Mouse (Mus musculus) G1E (cell line): ENCODE measurements at regions not wholly inside any gene's neighbourhood (a gene's known extent, or its start where the extent isn't known, plus 50 kb on each side); places are given as distances from the start of the nearest gene placed in this dataset.
A peak's percentile ranks its signal among the peaks of the same experiment; 100 is the strongest.

ENCODE experiments used
- ATAC-seq: 2 replicates; pipeline ENCODE4 v1.8.0; 2016; ENCODE audit warnings: mild to moderate bottlenecking; ENCODE audit not compliant: insufficient number of reproducible peaks, poor library complexity, low FRiP score, severe bottlenecking; ENCODE audit errors: extremely low read depth
- DNase-seq: peaks from one replicate; pipeline ENCODE4 v3.0.0; 2012; ENCODE audit warnings: low spot score
- H3K27me3 ChIP-seq: 2 replicates; pipeline ENCODE4 v1.6.1; 2012; ENCODE audit warnings: mild to moderate bottlenecking, low read length, inconsistent platforms; ENCODE audit not compliant: insufficient read depth
- H3K36me3 ChIP-seq: replicated peaks from 2 replicates; pipeline ENCODE3; 2012; ENCODE audit warnings: mild to moderate bottlenecking, inconsistent platforms
- H3K4me1 ChIP-seq: 2 replicates; pipeline ENCODE4 v1.6.1; 2012; ENCODE audit warnings: low read depth, low read length, inconsistent platforms, mixed read lengths; ENCODE audit not compliant: insufficient read depth
- H3K4me3 ChIP-seq: 2 replicates; pipeline ENCODE4 v1.5.1; 2012; ENCODE audit warnings: low read depth, mild to moderate bottlenecking, inconsistent platforms, low read length, moderate library complexity, mixed read lengths
- H3K9me3 ChIP-seq: replicated peaks from 2 replicates; pipeline ENCODE4 v1.6.1; 2012; ENCODE audit warnings: inconsistent platforms
- CTCF ChIP-seq: IDR thresholded peaks from 2 replicates; pipeline ENCODE4 v1.5.1; 2012; ENCODE audit warnings: low read depth, low read length, inconsistent platforms, mixed read lengths
- GATA1 ChIP-seq: IDR thresholded peaks from 2 replicates; pipeline ENCODE4 v1.6.1; 2012; ENCODE audit warnings: borderline replicate concordance, low read length, inconsistent platforms, mixed read lengths
- GATA2 ChIP-seq: IDR thresholded peaks from 2 replicates; pipeline ENCODE4 v1.6.1; 2012; ENCODE audit warnings: low read depth, low read length, inconsistent platforms, borderline replicate concordance
- POLR2AphosphoS5 ChIP-seq: IDR thresholded peaks from 2 replicates; pipeline ENCODE4 v1.6.1; 2012; ENCODE audit warnings: low read depth, low read length, inconsistent platforms; ENCODE audit not compliant: insufficient replicate concordance
- TAL1 ChIP-seq: conservative IDR thresholded peaks from 2 replicates; pipeline ENCODE4 v1.6.1; 2012; ENCODE audit warnings: low read depth, low read length, inconsistent platforms, mixed read lengths

DNA sequence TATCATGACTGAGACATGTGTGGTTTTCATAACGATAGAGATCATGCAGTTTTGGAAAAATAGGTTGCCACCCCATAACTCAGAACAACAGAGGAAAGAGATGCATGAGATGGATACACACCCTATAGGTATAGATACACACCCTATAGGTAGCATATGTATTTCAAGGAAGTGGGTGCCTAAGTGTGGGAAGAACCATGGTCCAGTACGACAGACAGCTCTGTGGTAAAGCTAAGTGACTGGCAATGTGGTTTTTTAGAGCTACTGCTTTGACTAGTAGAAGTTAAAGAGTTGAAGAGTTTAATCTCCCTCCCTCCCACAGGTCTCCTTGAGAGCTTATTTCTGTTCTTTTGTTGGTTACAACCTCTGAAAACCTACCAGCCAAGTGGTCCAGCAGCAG is 60.2 kb upstream of the Clint1 start:
- TF ChIP-seq CTCF, result no peak
- no peak for TF ChIP-seq POLR2AphosphoS5
- no peak for TF ChIP-seq GATA1
- TF ChIP-seq TAL1, result no peak
- no peak for TF ChIP-seq GATA2
- DNase-seq, result no peak
- peaks cover 4% of the 10 kb centered on the region for H3K27me3 ChIP-seq
- no peak for ATAC-seq
- no peak overlapping the region for H3K4me3 ChIP-seq
- no peaks in the 10 kb centered on the region for H3K36me3 ChIP-seq
- H3K9me3 ChIP-seq, result no peaks in the 10 kb centered on the region
- H3K4me1 ChIP-seq, result peaks cover 19% of the 10 kb centered on the region

- H3K9me3 ChIP-seq, result no peaks in the 10 kb centered on the region
- DNase-seq (no peak), ATAC-seq (no peak)
- H3K4me3 ChIP-seq, result no peak overlapping the region
- H3K4me1 ChIP-seq, result peaks cover 34% of the 10 kb centered on the region
- H3K36me3 ChIP-seq, result no peaks in the 10 kb centered on the region
- TF ChIP-seq POLR2AphosphoS5, result no peak
- TF ChIP-seq TAL1, result no peak
- peak; percentile 68; the same call in 1 of the 2 replicates for TF ChIP-seq CTCF
- H3K27me3 ChIP-seq, result peaks cover 4% of the 10 kb centered on the region
Observed at GRCm38 (mm10) chr11:45794361-45794981, 57.4 kb upstream of the Clint1 start.

DNA sequence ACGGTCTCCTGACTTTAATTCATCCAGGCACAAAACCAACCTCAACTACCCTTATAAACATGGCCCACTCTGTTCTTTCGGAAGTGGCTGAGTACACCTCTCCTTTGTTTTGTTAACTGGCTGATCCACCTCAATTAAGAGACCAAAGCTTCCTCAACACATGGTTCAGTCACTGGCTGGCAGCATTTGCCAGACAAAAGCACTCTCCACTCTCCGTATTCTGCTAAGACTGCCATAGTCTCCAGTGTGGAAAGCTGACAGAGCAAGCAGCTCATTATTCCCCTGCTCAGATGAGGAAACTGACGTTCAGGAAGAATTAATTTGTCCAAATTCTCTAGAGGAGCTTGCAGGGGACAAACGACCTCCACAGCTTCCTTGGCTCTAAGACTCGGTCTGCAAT is 56.5 kb upstream of the Clint1 start:
- Histone ChIP-seq H3K36me3 (no peaks in the 10 kb centered on the region), H3K27me3 (peaks cover 4% of the 10 kb centered on the region), H3K4me3 (no peak overlapping the region), H3K4me1 (peaks cover 42% of the 10 kb centered on the region), H3K9me3 (no peaks in the 10 kb centered on the region)
- DNase-seq, result no peak
- TF ChIP-seq TAL1 (no peak), GATA2 (no peak)
- ATAC-seq, result no peak

DNA sequence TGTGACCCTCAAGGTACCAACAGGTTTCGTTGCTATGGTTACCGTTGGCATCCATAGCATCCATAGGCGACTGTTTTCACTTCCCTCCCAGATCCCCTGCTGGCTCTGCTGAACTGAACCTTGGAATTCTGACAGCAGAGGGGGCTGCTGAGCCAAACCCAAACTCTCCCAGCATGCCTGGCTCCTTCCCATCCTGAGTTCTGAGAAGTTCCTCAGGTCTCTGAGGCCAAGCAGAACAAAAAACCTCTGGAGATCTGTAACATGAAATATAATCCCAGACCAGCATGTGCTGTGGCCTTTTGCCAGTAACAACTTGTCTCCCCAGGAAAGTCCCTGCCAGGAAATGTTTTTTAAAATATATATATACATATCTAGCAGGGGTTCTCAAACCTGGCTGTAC is 56.1 kb upstream of the Clint1 start:
- peaks cover 46% of the 10 kb centered on the region for H3K4me1 ChIP-seq
- peak; percentile 31; the same call in 1 of the 2 replicates for ATAC-seq
- TF ChIP-seq POLR2AphosphoS5 (no peak), CTCF (peak; percentile 67; the same call in 1 of the 2 replicates), TAL1 (no peak)

GRCm38 (mm10) chr11:45799732-45800386 is 52.0 kb upstream of the Clint1 start:
- peaks cover 70% of the 10 kb centered on the region for H3K4me1 ChIP-seq
- TF ChIP-seq GATA2 (no peak), GATA1 (no peak), CTCF (no peak), TAL1 (no peak), POLR2AphosphoS5 (no peak)
- H3K9me3 ChIP-seq, result no peaks in the 10 kb centered on the region
- peak overlapping the region; percentile 60; the same call in 1 of the 2 replicates for H3K4me3 ChIP-seq
- no peaks in the 10 kb centered on the region for H3K36me3 ChIP-seq
- DNase-seq (no peak), ATAC-seq (peak; percentile 70)
- H3K27me3 ChIP-seq, result no peaks in the 10 kb centered on the region

More for the DNA sequence above, 56.1 kb upstream of the Clint1 start:
- Histone ChIP-seq H3K4me3 (no peak overlapping the region), H3K9me3 (no peaks in the 10 kb centered on the region), H3K36me3 (no peaks in the 10 kb centered on the region), H3K27me3 (no peaks in the 10 kb centered on the region)
- peak; percentile 53 for DNase-seq
